8 mouse cellular contexts compared by ENCODE assay signal in the genomic region with DNA sequence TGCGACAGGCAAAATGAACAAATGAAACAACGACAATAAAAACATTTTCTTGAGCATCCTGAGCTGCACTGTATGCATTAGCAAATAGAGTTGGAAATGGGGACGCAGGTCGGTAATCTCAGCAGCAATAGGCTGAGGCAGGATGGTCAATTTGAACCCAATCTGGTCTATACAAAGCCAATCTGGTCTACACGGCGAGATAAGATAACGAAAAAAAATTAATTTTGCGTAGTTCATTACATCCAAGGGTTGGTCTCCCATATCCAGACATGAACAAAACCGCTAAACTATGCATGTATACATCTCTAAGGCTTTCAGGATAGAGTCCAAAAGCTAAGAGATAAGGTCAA. TPM values are rescaled to one million over a fixed set of nuclear protein-coding genes. Genes with fewer than 3 reads are reported as not detected.
DNase-seq lines count a peak whose midpoint lies in the region; ATAC-seq and TF ChIP-seq lines count a peak whose summit lies in the region.

No protein-coding gene starts in this region.

- H3K27ac ChIP-seq in kidney, adult 2 months (ENCODE audit: insufficient read depth, low read depth, low read length) = peak overlapping the region; percentile 62
- peak overlapping the region; percentile 84 for H3K27ac ChIP-seq in bone marrow macrophage, adult 2 months (ENCODE audit: insufficient read depth, low read depth, low read length)
- peak overlapping the region; percentile 73 for H3K27ac ChIP-seq in hindbrain, embryonic 11.5 days (ENCODE audit: low read depth, low read length)
- peak overlapping the region; percentile 67 for H3K27ac ChIP-seq in midbrain, embryonic 11.5 days (ENCODE audit: low read depth, low read length)

- no peak for DNase-seq in kidney, adult 2 months
- DNase-seq in kidney, adult 9 months = no peak
- no peak for DNase-seq in hindbrain, embryonic 11.5 days (ENCODE audit: low spot score)
- DNase-seq in midbrain, embryonic 11.5 days (ENCODE audit: low spot score, missing footprints) = no peak
- no peak for DNase-seq in ovary, postnatal 36 days (ENCODE audit: low spot score)
- no peak for DNase-seq in spleen, postnatal 4 days (ENCODE audit: low spot score in 2 of 2)
- no peak for DNase-seq in layer of hippocampus, adult 9-10 months (ENCODE audit: low spot score)

- ATAC-seq in hindbrain, embryonic 11.5 days (ENCODE audit: low FRiP score) = peak; percentile 39
- ATAC-seq in midbrain, embryonic 11.5 days (ENCODE audit: low FRiP score) = no peak; the same call in 1 of the 2 replicates

- H3K4me2 ChIP-seq in hindbrain, embryonic 11.5 days (replicated peaks; ENCODE audit: low read depth, low read length) = peak overlapping the region; percentile 72
- peak overlapping the region; percentile 58 for H3K4me2 ChIP-seq in midbrain, embryonic 11.5 days

- no peaks in the 10 kb centered on the region for H3K4me1 ChIP-seq in kidney, adult 2 months (ENCODE audit: control insufficient read depth, insufficient read depth, low read length)
- peaks cover 6% of the 10 kb centered on the region for H3K4me1 ChIP-seq in bone marrow macrophage, adult 2 months (ENCODE audit: control insufficient read depth, insufficient read depth, low read length)
- H3K4me1 ChIP-seq in hindbrain, embryonic 11.5 days (replicated peaks; ENCODE audit: control insufficient read depth, insufficient read depth, low read length) = no peaks in the 10 kb centered on the region
- H3K4me1 ChIP-seq in midbrain, embryonic 11.5 days (ENCODE audit: control insufficient read depth, insufficient read depth, low read length) = no peaks in the 10 kb centered on the region

- no peak for TF ChIP-seq POLR2A in kidney, adult 2 months (IDR thresholded peaks at IDR 0.05; ENCODE audit: low read depth, low read length)
- no peak for TF ChIP-seq POLR2A in bone marrow macrophage, adult 2 months (IDR thresholded peaks at IDR 0.05; ENCODE audit: borderline replicate concordance, low read depth, low read length)

- TF ChIP-seq CTCF in kidney, adult 2 months (conservative IDR thresholded peaks at IDR 0.05; ENCODE audit: insufficient read depth, insufficient read length, low read depth, low read length) = no peak
- no peak for TF ChIP-seq CTCF in bone marrow macrophage, adult 2 months (IDR thresholded peaks at IDR 0.05; ENCODE audit: low read depth, low read length)

- peak overlapping the region; percentile 77 for H3K9ac ChIP-seq in hindbrain, embryonic 11.5 days (ENCODE audit: low read depth, low read length)
- H3K9ac ChIP-seq in midbrain, embryonic 11.5 days (ENCODE audit: low read length) = peak overlapping the region; percentile 82

- H3K36me3 ChIP-seq in kidney, adult 2 months (ENCODE audit: control insufficient read depth, insufficient read depth, low read length) = no peaks in the 10 kb centered on the region
- H3K36me3 ChIP-seq in hindbrain, embryonic 11.5 days (ENCODE audit: control insufficient read depth, insufficient read depth, low read length) = no peaks in the 10 kb centered on the region
- no peaks in the 10 kb centered on the region for H3K36me3 ChIP-seq in midbrain, embryonic 11.5 days (ENCODE audit: control insufficient read depth, insufficient read depth, low read length)

- H3K27me3 ChIP-seq in kidney, adult 2 months (replicated peaks; ENCODE audit: control insufficient read depth, insufficient read depth, low read length) = no peaks in the 10 kb centered on the region
- no peaks in the 10 kb centered on the region for H3K27me3 ChIP-seq in hindbrain, embryonic 11.5 days (ENCODE audit: control insufficient read depth, insufficient read depth, low read length)
- H3K27me3 ChIP-seq in midbrain, embryonic 11.5 days (ENCODE audit: control insufficient read depth, insufficient read depth, low read length) = no peaks in the 10 kb centered on the region

- 21% methylated on average over 9 of the region's 9 CpGs for WGBS in kidney, adult 2 months
- 24% methylated on average over 9 of the region's 9 CpGs for WGBS in hindbrain, embryonic 11.5 days
- WGBS in midbrain, embryonic 11.5 days = 22% methylated on average over 9 of the region's 9 CpGs

- H3K9me3 ChIP-seq in hindbrain, embryonic 11.5 days (ENCODE audit: control insufficient read depth, low read length) = no peaks in the 10 kb centered on the region
- H3K9me3 ChIP-seq in midbrain, embryonic 11.5 days (ENCODE audit: control insufficient read depth, low read length) = no peaks in the 10 kb centered on the region

- peak overlapping the region; percentile 77 for H3K4me3 ChIP-seq in kidney, adult 2 months (ENCODE audit: insufficient read depth, low read depth, low read length)
- peak overlapping the region; percentile 86 for H3K4me3 ChIP-seq in bone marrow macrophage, adult 2 months (ENCODE audit: insufficient read depth, low read length)
- peak overlapping the region; percentile 76 for H3K4me3 ChIP-seq in hindbrain, embryonic 11.5 days (ENCODE audit: low read depth, low read length)
- H3K4me3 ChIP-seq in midbrain, embryonic 11.5 days (ENCODE audit: low read depth, low read length) = peak overlapping the region; percentile 71

RNA-seq across cellular contexts. Expression of a gene that starts 0.4 kb away (rescaled TPM):
- polyA plus RNA-seq in kidney, adult 2 months (2012; rRNA removed) = 8.9 and 9.9 TPM in 2 replicates
- polyA plus RNA-seq in bone marrow macrophage, adult 2 months (2012; ENCODE audit: insufficient read depth, insufficient read length, missing spikeins) = 3.1 and 3.4 TPM in 2 replicates
- 25.5 and 26.9 TPM in 2 replicates for polyA plus RNA-seq in hindbrain, embryonic 11.5 days (2014; fragmentation: Nextera tagmentation; extraction: Ambion mirVana)
- 23.4 and 25.9 TPM in 2 replicates for polyA plus RNA-seq in midbrain, embryonic 11.5 days (2014; fragmentation: Nextera tagmentation; extraction: Ambion mirVana)
